Mouse (Mus musculus) testis, postnatal 10 days (tissue): ENCODE results near the gene Nr6a1.

Experiments
- DNase-seq: peaks from one replicate; pipeline ENCODE4 v3.0.0; 2021; ENCODE audit warnings: low spot score

Gene Nr6a1

DNA sequence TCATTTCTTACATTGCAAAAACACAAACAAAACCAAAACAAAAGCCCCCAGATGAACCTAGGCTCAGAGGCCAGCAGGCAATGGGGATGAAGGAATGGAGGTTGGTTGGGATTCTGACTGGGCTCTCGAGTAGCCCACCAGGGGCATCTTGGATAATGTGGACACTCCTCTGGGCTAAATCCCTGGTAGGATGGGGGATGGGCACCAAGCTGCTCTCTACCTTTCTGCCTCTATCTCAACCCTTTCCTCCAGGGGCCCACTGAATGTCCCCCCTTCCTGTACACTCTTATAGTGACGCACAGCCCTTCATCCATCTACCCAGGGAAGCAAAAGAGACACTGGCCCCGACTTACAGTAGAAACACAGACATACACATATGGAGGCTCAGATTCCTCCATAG is 213.9 kb downstream of the Nr6a1 start:
- DNase-seq: no peak

DNA sequence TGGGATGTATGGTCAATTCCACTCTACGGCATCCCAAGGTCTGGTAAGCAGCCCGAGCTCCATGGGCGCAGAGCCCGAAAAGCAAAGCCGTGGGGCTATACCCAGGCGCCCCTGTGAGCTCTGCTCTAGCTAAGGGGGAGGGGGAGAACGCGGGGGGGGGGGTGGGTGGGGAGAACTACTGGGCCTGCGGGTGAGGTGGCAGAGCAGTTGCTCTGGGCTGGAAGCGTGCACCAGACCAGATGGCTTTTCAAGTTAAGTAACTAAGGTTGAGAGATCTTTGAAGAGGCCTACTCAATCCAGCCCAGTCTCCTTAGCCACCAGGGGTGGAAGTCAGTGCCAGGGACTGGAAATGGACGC is 214.7 kb downstream of the Nr6a1 start:
- DNase-seq: no peak

DNA sequence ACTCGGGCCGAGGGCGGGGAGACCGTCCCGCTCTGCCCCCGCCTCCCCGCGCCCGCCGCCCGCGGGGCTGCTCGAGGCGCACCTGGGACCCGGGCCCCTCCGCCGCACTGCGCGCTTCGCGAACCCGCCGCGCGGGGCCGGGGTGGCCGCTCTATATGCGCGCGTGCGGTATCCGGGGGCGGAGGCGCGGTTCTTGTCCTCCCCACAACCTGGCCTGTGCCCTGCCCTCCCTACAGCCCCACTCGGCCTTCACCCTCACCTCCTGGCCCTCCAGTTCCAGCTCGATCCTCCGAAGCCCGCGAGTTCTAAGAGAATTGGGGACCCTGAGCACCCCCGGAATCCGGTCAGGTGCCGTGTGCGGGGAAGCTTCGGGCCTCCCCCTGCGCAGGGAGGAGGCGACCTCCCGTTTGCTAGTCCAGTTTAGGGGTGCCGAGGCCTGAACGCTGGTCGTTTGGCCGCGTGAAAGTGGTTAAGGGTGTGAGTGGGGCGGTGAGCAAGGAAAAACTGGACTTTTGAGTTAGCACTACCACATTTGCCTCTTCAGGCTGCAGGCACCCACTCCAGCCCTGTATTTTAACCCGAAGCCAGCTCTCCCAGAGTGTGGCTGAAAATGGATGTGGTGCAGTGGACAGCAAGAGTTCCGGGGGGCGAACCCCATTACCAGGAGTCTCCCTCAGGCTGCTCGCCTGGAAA is 215.3 kb downstream of the Nr6a1 start:
- peak; percentile 67 for DNase-seq

DNA sequence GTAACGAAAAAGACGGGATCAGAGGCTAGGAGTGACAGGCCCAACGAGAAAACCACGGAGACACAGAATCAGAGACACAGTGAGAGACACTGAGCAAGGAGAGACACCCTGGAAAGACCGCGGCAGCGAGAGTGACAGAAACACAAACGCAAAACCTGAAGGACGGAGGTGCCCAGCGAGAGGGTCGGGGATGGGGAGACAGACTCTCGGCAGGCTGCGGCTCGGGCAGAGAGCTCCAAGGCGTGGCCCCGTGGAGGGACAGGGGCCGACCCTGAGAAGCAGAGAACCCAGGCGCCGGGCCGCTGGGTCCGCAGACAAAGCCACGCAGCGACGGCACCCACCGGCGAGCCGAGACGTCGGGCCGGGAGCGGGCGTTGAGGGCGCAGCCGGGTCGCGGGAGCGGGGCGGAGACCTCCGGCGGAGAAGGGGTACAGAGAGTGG is 216.0 kb downstream of the Nr6a1 start:
- DNase-seq: no peak

DNA sequence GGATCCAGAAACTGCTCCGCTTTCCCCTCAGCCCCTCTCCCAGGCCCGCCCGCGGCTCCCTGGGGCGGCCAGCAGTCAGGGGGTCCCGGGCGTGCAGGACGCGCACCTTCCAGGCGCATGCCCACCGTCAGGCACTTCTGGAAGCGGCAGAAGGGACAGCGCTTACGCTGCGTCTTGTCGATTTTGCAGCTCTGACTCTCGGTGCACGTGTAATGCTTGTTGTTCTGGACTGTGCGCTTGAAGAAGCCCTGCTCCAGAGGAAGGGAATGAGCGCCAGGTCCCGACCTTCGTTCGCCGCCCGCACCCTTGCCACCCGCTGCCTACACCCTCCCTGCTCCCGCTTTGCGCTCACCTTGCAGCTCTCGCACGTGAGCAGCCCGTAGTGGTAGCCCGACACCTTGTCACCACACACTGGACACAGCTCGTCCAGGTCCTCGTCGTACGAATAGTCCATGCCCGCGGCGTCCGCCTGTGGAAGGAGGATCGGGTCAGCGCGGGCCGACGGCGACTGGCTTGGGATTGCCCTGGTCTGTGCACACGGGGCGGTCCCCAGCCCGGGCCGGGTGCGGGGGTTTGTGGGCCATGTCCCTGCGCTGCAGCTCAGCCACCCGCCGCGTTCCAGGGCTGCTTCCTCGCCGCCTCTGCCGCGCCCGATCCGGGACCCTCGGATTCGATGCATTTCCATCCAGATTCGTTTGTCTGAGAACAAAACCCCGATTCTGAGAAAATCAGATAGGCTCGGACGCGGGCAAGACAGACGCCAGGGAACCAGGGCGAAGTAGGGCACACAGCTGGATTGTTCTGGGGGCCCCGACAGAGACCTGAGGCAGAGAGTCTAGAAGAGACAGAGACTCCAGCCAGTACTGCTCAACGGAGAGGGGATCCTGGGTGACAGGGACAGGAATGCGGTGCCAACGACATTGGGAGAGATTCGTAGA is 216.9 kb downstream of the Nr6a1 start:
- DNase-seq: no peak

DNA sequence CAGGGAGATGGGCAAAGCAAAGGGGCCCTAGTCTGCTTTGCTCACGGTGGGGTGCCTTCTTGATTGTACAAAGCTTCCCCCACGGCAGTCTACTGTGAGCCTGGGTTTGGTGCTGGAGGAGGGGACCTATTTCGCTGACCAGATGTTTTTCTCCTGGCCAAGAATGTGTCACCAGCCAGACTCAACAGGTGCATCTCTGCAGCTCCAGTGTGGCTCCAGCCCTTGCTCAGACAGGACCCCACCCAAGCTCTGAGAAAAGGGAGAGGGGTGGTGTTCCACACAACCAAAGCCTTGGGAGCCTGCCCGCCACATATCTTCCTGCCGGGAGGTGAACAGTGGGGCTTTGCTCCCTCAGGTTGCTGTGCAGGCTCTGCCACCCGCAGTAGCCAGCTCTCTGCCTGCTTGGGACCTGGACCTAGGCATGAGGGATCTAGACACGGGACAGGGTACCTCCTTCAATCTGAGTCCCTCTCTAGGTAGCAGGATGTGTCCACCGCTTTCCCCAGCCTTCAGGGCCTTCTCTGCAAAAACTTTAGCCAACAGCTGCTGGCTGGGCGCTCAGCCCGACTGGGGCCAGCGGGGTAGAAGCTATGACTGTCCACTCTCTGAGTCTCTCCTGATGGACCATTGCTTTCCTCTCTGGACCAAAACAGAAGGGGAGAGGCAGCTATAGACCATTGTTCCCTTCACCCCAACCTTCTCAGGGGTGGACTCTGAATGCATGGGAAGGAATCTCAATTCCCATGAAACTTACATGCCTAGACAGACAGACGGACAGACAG is 218.4 kb downstream of the Nr6a1 start:
- DNase-seq: peak; percentile 72

DNA sequence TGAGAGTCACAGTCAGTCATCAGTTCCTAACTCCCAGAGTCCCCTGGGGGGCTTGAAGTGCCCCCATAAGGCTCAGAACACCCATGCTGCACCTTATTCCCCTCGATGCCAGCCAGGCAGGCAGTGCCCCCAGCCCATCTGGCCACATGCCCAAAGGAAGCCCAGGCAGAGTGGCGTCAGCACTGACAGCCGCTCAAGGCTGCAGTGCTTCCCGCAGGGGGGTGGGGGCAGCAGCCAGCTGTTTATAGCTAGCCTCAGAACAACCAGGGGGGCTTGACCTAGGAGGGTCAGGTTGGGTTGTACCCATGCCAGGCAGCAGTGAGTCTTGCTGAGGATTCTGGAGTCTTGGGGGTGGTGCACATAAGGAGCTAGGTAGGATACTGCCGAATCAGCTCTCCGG is 220.8 kb downstream of the Nr6a1 start:
- DNase-seq: peak; percentile 70

DNA sequence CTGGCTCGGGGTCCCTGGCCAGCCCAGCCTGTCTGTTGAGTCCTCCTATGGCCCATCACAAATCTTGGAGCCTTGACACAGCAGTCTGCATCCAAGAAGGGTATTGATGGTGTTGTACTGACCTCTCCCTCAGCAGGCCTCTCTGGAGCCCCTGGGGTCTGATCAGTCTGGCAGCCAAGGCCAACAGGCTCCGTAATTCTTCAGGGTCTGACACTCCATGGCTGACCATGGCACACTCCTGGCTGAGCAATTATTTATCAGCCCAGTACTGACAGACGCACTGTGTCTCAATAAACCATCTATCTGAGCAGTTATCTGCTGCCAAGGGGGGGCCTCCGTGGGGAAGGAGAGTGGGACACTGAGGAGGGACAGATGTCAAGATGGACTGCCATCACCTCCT is 222.5 kb downstream of the Nr6a1 start:
- DNase-seq: no peak

DNA sequence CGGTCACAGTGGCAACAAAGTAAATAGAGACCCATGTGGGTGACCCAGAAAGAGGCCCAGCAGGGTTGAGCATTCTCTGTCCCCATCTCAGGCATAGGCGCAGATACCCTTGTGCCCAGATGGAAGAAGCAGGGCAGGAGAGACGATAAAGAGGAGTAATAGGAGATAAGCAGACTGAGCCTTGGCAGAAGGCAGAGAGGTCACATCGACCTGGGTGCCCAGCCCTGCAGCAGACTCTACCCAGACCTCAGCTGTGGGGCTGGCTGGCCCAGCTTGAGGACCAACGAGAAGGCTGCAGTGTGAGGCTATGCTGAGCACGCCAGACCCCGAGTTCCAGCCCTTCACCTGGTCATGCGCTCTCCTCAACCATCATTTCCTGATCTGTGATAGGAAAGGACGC is 223.2 kb downstream of the Nr6a1 start:
- no peak for DNase-seq

DNA sequence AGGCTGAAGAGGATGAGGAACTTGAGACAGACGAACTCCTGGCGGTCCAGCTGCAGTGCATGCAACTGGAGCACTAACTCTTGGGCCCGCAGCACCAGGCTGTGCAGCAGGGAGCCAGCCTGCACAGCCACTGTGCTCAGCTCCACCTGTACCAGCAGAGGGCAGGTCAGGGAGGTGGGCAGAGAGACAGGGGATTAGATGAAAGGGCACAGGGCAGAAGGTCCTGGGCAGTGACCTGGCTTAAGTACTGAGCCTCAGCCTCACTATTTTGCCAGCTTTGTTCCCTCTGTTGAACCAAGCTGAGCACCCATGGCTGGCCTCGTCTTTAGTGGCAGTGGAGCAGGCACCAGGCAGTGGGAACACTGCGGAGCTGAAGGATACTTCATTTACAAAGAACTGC is 227.3 kb downstream of the Nr6a1 start:
- DNase-seq: no peak

DNA sequence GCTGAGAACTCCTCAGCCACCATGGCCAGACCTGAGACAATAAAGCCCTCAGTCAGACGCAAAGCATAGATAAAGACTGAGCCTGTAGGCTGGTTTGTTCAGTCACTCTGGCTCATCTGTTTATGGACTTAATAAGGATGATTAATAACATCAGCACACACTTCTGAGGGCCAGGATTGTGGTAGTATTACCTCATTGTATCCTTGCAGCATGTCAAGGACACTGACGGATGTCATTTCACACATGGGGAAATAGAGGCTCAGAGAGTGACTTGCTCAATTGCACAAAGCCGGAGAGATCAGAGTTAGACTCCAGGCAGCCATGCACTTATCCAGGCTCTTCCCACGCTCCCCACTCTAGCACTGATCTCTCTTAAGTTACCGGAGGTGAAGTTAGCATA is 228.9 kb downstream of the Nr6a1 start:
- DNase-seq: no peak

DNA sequence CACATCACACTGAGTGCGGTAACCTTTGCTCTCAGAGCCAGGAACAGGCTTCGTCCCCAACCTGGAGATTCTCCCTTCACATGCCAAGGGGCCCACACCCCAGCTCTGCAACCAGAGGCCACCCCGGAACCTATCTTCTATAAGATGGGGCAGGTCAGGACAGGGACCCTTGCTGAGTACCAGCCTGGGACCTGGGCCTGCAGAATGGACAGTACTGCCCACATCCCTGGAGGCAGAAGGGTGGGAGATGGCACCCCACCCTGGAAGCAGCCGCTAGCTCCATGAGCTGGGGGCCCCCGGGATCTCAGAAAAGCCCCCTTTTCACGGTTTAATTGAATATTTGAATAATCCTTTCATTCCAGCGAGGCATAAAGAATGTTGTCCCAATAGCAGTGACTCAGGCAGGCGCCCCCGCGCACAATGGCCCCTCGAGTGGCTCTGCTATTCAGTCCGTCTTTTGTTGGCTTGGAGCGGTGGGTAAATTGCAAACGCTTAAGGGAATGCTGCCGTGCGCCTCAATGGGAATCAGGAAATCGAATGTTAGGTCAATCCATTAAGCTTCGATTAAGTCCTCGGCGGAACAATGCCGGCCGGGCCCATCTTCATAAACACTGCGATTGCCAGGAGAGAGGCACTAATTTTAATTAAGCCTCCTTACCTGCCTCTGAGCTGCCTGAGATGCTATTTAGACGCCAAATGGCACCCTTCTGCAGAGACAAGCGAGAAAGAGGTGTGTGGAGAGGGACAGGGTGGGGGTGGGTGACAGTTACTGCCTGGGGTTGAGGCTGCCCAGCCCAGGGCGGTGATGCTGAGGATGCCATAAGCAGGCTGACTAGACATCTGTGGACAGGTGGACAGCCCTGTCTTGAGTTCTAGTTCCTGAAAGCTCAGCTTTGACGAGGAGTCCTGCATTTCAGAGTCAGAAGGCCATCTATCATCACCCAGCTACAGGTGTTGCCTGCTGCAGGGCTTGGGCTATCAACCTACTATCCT is 230.1 kb downstream of the Nr6a1 start:
- no peak for DNase-seq

DNA sequence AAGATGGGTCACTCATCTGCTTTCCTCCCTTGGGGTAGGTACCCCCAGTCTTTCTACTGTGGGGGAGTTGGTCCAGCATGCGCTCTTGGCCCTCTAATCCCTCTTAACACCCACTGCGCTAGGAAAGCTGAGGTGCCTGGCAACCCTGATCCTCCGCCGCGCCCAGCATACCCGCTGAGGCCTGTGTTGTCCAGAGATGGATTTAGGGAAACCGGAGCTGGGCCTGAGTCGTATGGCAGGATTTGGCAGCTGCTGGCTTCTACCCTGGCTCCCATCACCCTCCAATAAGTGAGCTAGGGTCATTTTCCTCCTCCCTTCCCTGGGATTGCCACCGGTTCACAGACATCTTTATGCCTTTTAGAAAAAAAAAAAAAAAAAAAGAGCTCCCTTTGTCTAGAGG is 231.7 kb downstream of the Nr6a1 start:
- no peak for DNase-seq

DNA sequence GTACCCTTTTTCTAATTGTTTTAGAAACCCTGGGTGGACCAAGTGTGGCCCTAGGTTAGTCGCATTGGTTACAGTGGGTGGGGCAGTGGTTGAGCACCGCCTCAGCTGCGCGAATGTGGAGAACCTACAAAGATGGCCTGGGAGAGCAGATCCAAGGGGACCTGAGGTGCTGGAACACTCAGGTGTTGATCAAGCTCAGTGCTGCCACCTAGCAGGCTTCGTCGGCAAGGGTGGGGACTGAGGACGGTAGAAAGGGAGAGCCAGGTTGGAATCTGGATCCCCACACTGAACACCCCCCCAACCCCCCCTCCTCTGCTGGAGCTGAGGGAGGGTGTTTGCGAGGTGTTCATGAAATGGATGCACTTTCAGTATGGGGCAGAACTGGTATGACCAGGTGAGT is 235.9 kb downstream of the Nr6a1 start:
- peak; percentile 85 for DNase-seq

DNA sequence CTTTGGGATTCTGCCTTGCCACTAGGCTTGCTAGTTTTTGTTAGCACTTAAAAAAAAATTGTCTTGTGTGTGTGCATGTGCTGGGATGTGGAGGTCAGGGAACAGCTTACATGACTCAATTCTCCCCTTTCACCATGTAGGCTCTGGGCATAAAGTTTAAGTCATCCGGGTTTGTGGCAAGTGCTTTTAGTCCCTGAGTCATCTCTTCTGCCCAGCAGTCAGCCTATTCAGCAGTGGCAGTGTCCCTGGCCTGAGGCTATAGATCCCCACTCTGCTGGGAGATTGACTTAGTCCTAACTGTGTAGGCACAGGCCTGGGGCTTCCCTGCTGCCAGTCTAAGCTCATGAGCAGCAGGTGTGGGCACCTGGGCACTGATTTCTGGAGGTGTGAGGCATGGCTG is 237.6 kb downstream of the Nr6a1 start:
- DNase-seq: no peak

DNA sequence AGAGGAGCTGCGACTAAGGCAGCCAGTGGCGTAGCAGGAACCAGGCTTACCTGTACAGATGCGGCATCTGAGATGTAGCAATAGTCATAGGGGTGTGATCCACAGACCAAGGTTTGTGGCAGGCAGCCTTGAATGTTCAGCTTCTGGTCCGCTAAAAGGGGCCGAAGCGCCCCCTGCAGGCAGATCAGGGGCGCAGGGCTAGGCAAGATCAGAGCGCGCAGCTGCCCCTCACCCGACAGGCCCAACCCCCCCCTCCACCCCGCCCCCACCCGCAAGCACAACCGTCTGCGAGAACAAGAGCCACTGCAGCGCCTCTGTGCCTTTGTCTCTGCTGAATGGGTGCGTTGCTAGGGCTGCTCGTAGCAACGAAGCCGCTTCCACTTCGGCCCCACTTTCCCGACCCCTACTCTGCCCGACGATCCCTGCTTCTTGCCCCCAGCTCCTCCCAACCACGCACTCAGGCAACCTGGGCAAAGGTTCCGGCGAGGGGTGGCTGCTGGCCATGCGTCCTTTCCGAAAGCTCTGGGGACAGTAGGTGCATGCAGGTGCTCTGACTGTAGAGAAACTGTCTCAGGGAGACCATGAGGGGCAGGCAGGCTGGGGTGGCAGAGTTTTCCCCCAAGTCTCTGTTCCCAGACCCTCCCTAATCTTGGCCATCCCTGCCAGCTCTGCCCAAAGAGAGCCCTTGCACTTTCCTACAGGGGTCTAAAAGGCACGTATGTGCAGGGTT is 238.5 kb downstream of the Nr6a1 start:
- peak; percentile 75 for DNase-seq

DNA sequence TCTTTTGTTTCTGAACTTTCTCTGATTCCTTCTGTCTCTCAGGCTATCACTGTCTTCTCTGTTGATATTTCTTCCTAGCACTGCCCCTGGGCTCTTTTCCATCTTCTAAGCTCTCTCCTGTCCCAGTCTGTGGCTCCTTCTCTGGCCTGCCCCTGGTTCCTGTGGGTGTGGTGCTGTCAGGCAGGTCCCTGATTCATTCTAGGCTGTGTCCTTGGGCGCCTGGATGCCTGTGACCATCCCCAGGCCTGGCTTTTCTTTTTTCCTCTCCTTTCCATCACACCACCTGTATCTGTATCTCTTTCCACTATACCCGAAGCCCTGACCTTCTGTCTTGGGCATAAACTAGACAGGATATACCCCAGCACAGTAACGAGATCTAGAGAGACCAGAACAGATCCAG is 241.7 kb downstream of the Nr6a1 start:
- no peak for DNase-seq

DNA sequence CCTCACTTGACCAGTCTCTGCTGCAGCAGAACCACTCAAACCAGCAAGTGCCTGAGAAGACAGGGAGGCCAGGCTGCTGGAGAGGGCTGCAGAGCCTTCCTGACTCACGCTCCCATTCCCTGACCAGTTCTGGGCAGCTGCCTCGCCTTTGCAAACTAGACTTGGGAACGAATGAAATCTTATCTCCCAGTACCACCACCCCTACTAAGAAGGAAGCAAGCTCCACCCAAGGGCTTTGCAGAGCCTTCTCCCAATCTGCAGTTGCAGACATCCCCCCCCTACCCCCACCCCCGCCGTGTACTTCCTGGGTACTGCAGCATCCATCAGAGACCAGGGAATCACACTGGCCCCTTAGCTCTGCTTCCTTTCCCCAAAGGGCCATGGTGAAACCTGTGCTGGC is 244.4 kb downstream of the Nr6a1 start:
- no peak for DNase-seq

DNA sequence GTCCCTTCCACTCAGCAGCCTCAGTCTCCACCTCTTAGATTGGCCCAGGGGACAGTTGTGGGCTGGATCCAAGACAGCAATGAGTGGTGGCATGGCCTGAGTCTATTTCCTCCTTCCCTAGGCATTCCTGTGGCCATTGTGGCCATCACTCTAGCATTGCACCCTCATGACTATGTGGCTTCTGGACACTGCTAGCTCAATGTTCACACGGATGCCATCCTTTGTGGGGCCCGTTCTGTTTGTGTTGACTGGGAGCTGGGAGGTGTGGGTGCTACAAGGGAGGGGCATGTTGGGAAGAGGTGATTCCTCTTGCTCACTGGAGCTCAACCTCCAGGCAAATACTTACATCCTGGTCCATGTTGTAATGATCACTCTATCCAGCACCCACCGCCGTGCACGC is 245.3 kb downstream of the Nr6a1 start:
- no peak for DNase-seq

DNA sequence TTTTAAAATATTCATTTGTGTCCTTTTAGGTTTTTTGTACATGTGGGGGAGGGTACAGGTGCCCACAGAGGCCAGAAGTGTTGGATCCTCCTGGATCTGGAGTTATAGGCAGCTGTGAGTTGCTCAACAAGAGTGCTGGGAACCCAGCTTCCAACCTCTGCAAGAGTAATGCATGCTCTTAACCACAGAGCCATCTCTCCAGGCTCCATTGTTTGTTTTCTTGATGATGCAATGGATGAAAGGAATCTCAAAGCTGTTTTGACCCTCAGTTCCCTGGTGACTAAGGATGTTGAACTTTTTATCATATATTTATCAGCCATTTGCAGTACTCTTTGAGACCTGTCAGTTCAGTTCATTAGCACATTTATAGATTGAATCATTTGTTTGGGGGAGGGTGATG is 248.5 kb downstream of the Nr6a1 start:
- DNase-seq: no peak
